Mouse (Mus musculus) midbrain, embryonic 10.5 days (tissue): ENCODE results near the gene Klk9. TPM values are rescaled to one million over a fixed set of nuclear protein-coding genes. Genes with fewer than 3 reads are reported as not detected.

ENCODE experiments used
- DNase-seq: peaks from one replicate; pipeline ENCODE4 v3.0.0-alpha.2; 2017; ENCODE audit warnings: low spot score
- H3K27ac ChIP-seq: fragments of 300-500 bp; sonication (generic); replicated peaks from 2 replicates; pipeline ENCODE4 v1.5.1; 2016; ENCODE audit warnings: mild to moderate bottlenecking
- H3K27me3 ChIP-seq: fragments of 300-500 bp; sonication (generic); 2 replicates; pipeline ENCODE4 v1.6.1; 2016; ENCODE audit warnings: low read depth, mild to moderate bottlenecking; ENCODE audit not compliant: poor library complexity, severe bottlenecking
- H3K36me3 ChIP-seq: fragments of 300-500 bp; sonication (generic); 2 replicates; pipeline ENCODE4 v1.6.1; 2016; ENCODE audit warnings: mild to moderate bottlenecking, moderate library complexity
- H3K4me1 ChIP-seq: fragments of 300-500 bp; sonication (generic); 2 replicates; pipeline ENCODE4 v1.6.1; 2016
- H3K4me3 ChIP-seq: fragments of 300-500 bp; sonication (generic); 2 replicates; pipeline ENCODE4 v1.5.1; 2016; ENCODE audit warnings: mild to moderate bottlenecking, moderate library complexity
- H3K9me3 ChIP-seq: fragments of 300-500 bp; sonication (generic); replicated peaks from 2 replicates; pipeline ENCODE4 v1.6.1; 2016; ENCODE audit warnings: mild to moderate bottlenecking
- WGBS: fragments of 180-500 bp; shearing (Covaris S2); methylation state at CpG from one replicate; pipeline ENCODE4 v1.1.7; 2016; 5-methylcytosine and 5-hydroxymethylcytosine counted together
- polyA plus RNA-seq: library from polyadenylated mRNA; unstranded; fragments of >200 nt; fragmentation: Nextera tagmentation; extraction: Ambion mirVana; gene quantifications from 2 replicates; pipeline ENCODE4 v1.2.1, GENCODE M21; 2016

The Klk9 gene
- polyA plus RNA-seq, 1 experiment from 2014 or later, result not detected

DNA sequence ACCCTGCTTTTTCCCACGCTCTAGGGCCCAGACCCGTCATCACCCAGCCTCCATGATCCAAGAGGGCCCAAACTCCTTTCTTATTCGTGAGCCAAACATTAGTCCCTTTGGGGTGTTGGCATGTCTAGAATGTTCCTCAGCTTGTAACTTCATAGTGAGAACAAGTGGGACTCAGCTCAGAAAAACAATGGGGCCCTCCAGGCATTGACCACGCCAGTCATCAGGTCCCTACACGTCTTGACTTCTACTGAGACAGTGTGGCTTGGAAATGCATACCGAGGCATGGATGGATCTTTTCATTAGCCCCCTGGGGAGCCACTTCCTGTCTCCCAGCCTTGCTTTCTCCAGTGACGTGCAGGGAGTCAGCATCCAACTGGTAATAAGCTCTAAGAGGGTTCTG lies 8.2 kb downstream of the Klk9 start:
- WGBS, result 79% methylated on average over 7 of the region's 7 CpGs
- no peaks in the 10 kb centered on the region for H3K9me3 ChIP-seq
- H3K4me1 ChIP-seq, result peaks cover 22% of the 10 kb centered on the region

DNA sequence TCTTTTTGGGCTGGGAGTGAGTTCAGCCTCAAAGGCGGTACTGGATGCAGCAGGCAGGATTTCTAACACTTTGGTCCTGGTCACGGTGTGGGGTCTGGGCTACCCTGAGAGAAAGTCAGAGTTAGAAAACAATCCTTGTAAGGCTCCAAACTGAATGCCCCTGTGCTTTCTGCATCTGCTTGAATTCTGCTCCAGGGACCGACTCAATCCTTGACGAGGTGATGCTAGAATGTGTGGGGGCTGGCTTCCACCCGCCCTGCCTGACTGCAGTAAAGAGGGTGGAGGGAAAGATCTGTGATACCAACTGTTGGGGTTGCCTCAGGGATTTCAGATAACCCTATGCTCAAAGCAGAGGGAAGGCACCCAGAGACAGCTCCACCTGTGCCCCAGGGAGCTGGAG lies 19.3 kb downstream of the Klk9 start, which contains the start of gene Klk7:
Klk7 (plus strand) TSS at position 301 of the 400 bp plus-strand sequence.
- no peaks in the 10 kb centered on the region for H3K4me1 ChIP-seq
- no peak for DNase-seq
- no peak within 1 kb of the TSS for H3K27ac ChIP-seq
- no peaks in the 10 kb centered on the region for H3K27me3 ChIP-seq
- WGBS, result 60% methylated on average over 5 of the region's 5 CpGs
- no peaks in the 10 kb centered on the region for H3K9me3 ChIP-seq
- H3K4me3 ChIP-seq, result no peak within 1 kb of the TSS
- H3K36me3 ChIP-seq, result no peaks in the 10 kb centered on the region

More for the DNA sequence above, 8.2 kb downstream of the Klk9 start:
- H3K27me3 ChIP-seq, result peaks cover 40% of the 10 kb centered on the region
- no peak for DNase-seq
- H3K4me3 ChIP-seq, result no peak overlapping the region
- H3K27ac ChIP-seq, result no peak overlapping the region
- no peaks in the 10 kb centered on the region for H3K36me3 ChIP-seq

DNA sequence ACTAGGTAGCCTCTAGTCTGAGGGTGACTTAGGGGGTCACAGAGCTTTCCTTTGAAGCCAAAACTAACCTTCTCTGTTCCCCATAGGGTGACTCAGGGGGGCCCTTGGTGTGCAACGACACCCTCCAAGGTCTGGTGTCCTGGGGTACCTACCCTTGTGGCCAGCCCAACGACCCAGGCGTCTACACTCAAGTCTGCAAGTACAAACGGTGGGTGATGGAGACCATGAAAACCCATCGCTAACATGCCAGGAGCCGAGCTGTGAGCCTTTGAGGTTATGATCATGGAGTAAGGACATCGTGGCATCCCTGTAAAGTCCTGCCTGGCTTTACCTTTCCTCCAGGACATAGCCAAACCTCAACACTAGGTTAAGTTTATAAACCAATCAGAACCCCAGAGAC lies 23.5 kb downstream of the Klk9 start:
- 87% methylated on average over 7 of the region's 7 CpGs for WGBS
- DNase-seq, result no peak
- H3K4me3 ChIP-seq, result no peak overlapping the region
- no peaks in the 10 kb centered on the region for H3K27me3 ChIP-seq
- no peaks in the 10 kb centered on the region for H3K9me3 ChIP-seq
- no peak overlapping the region for H3K27ac ChIP-seq
- no peaks in the 10 kb centered on the region for H3K36me3 ChIP-seq
- H3K4me1 ChIP-seq, result no peaks in the 10 kb centered on the region

DNA sequence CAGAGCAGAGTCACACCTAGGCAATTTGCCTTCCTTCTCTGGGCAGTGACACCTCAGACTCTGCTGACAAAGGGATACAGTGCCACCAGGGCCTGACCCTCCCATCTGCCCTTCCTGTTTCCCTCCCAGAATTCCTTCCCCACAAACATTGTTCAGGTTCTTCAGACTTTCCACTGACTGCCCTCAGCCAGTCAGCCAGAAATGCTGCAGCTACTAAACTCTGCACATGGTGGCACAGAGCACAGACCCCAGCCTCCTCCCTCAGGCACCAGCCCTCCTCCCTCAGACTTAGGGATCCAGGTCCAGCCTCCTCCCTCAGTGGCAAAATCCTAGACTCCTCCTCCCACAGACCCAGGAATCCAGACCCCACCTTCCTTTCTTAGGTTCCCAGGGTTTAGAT lies 25.1 kb downstream of the Klk9 start:
- Histone ChIP-seq H3K27ac (no peak overlapping the region), H3K36me3 (no peaks in the 10 kb centered on the region), H3K9me3 (no peaks in the 10 kb centered on the region), H3K27me3 (no peaks in the 10 kb centered on the region), H3K4me1 (no peaks in the 10 kb centered on the region), H3K4me3 (no peak overlapping the region)
- DNase-seq, result no peak

DNA sequence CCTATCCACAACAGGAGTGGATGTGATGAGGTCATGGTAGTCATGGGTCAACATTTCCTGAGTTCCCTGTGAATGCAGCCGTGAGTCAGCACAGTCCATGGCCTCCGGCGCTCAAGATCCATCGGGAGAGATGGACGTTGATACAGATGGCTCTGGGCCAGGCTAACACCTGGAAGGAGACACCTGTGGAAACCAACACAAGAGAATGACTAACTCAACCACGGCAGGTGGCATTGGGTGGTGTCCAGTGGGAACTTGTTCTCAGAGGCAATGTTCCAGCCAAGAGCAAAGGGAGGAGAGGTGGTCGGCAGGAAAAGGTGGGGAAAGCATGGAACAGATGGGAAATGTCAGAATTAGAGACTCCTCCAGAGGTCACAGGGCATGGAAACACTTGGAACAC lies 29.9 kb downstream of the Klk9 start:
- Histone ChIP-seq H3K9me3 (no peaks in the 10 kb centered on the region), H3K4me1 (no peaks in the 10 kb centered on the region), H3K36me3 (no peaks in the 10 kb centered on the region), H3K27ac (no peak overlapping the region), H3K4me3 (no peak overlapping the region), H3K27me3 (no peaks in the 10 kb centered on the region)
- DNase-seq, result no peak
- WGBS, result 91% methylated on average over 7 of the region's 7 CpGs

DNA sequence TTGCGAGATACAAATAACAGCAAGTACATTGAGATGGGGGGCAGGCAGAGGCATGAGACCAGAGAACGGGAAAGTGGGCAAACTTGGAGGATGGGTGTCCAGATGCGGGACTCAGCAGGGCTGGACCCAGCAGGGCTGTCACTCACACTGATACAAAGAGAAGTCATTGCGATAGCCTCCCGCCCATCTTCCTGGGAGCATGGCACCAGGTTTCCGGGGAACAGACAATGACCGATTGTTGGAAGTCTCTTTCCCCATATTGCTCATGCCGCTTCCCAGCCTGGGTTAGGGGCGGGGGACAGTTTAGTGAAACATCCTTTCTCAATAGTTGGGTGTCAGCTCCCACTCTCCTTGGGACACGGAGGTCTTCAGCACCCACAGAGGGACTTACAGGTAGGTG lies 32.5 kb downstream of the Klk9 start, which contains the start of gene Klk6:
Klk6 (plus strand) TSS at position 301 of the 400 bp plus-strand sequence.
- no peak within 1 kb of the TSS for H3K27ac ChIP-seq
- no peaks in the 10 kb centered on the region for H3K4me1 ChIP-seq
- H3K9me3 ChIP-seq, result 0 out of 2 replicates have a peak, but pooled peaks cover 3% of the 10 kb centered on the region
- H3K27me3 ChIP-seq, result no peaks in the 10 kb centered on the region
- H3K36me3 ChIP-seq, result no peaks in the 10 kb centered on the region
- WGBS, result 84% methylated on average over 10 of the region's 10 CpGs
- no peak for DNase-seq
- no peak within 1 kb of the TSS for H3K4me3 ChIP-seq

DNA sequence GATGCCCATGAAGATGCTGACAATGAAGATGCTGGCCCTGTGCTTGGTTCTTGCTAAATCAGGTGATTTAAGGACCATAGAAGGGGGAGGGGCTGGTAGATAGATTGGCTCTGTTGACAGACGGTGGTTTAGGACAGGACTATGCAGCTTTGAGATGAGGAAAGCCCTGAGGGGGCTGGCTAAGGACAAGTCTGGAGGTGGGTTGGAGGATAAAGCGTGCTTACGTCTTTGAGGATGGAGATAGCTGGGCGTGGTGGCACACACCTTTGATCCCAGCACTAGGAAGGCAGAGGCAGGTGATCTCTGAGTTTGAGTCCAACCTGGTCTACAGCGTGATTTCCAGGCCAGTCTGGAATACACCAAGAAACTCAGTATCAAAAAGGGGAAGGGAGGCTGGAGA lies 34.4 kb downstream of the Klk9 start:
- Histone ChIP-seq H3K9me3 (0 out of 2 replicates have a peak, but pooled peaks cover 3% of the 10 kb centered on the region), H3K27me3 (no peaks in the 10 kb centered on the region), H3K36me3 (no peaks in the 10 kb centered on the region), H3K4me3 (no peak overlapping the region), H3K27ac (no peak overlapping the region), H3K4me1 (no peaks in the 10 kb centered on the region)
- DNase-seq, result no peak
- 88% methylated on average over 5 of the region's 5 CpGs for WGBS

DNA sequence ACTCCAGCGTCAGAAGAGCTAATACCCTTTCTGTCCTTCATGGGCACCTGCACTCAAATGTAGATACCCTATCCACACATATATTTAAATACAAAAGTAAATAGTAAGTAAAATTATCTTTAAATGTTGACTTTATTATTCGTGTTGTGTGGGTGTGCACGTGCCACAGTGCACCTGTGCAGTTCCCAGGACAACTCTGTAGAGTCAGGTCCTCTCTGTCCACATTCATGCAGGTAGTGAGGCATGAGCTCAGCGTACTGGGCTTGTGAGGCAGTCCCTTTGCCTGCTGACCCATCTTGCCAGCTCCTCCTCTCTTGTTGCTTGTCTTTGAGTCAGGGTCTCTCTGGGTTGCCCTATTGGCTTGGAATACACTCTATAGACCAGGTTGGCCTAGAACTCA lies 36.0 kb downstream of the Klk9 start:
- Histone ChIP-seq H3K9me3 (0 out of 2 replicates have a peak, but pooled peaks cover 3% of the 10 kb centered on the region), H3K4me3 (no peak overlapping the region), H3K27me3 (no peaks in the 10 kb centered on the region), H3K27ac (no peak overlapping the region), H3K4me1 (no peaks in the 10 kb centered on the region), H3K36me3 (no peaks in the 10 kb centered on the region)
- DNase-seq, result no peak
- WGBS, result 85% methylated on average over 4 of the region's 4 CpGs

DNA sequence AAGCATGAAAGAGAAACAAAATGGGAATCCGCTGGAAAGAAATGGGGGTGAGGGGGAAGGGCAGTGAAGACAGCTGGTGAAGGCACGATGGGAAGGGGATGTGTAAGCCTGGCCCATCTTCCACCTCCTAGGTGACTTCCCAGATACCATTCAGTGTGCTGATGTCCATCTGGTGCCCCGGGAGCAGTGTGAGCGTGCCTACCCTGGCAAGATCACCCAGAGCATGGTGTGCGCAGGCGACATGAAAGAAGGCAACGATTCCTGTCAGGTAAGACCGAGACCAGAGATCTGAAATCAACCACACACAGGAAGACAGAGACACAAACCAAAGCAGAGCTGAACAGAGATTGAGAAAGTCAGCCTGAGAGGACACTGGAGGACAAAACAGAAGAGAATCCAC lies 37.3 kb downstream of the Klk9 start:
- Histone ChIP-seq H3K9me3 (0 out of 2 replicates have a peak, but pooled peaks cover 3% of the 10 kb centered on the region), H3K4me1 (no peaks in the 10 kb centered on the region), H3K27me3 (no peaks in the 10 kb centered on the region), H3K4me3 (no peak overlapping the region), H3K27ac (no peak overlapping the region), H3K36me3 (no peaks in the 10 kb centered on the region)
- WGBS, result 91% methylated on average over 8 of the region's 8 CpGs
- DNase-seq, result no peak

DNA sequence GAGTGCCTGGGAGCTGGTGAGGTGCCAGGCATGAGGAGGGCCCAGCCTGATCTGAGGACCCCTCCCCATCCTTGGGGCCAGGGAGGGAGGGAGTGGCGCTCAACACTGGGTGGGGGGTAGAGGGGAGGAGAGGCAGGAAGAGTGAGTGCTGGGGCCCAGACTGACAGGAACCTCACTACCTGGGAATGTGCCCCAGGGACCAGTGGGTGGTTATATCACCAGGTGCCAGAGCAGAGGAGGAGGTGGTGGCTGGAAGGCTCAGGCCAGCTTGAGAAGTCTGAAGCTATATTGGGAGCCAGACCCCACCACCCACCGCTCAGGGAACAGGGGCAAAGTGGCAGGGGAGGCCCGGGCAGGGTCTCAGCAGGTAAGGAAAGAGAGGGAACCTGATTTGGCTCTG lies 50.0 kb downstream of the Klk9 start, which contains the start of gene Klk5:
Klk5 (plus strand) TSS at position 271 of the 400 bp plus-strand sequence.
- no peaks in the 10 kb centered on the region for H3K36me3 ChIP-seq
- no peaks in the 10 kb centered on the region for H3K27me3 ChIP-seq
- H3K4me1 ChIP-seq, result no peaks in the 10 kb centered on the region
- no peak within 1 kb of the TSS for H3K4me3 ChIP-seq
- DNase-seq, result no peak
- no peak within 1 kb of the TSS for H3K27ac ChIP-seq
- no peaks in the 10 kb centered on the region for H3K9me3 ChIP-seq
- 47% methylated on average over 3 of the region's 3 CpGs for WGBS

DNA sequence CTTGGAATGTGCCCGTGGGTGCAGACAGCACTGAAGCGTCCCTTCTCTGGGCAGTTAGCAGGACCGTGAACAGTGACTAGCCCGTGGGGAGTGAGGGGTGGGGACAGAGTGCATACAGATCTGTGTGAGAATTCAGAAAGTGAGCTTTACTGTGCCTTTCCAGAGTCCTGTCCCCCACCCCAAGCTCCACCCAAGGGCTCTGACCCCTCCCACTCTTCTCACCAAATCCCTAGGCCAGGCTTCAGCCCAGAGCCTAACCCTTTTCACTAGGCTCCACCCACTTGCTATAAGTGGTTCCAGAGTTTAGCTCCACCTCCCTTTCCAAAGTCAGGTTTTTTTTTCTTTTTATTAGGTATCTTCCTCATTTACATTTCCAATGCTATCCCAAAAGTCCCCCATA lies 52.1 kb downstream of the Klk9 start:
- Histone ChIP-seq H3K27me3 (no peaks in the 10 kb centered on the region), H3K36me3 (no peaks in the 10 kb centered on the region), H3K27ac (no peak overlapping the region), H3K4me3 (no peak overlapping the region), H3K9me3 (no peaks in the 10 kb centered on the region), H3K4me1 (no peaks in the 10 kb centered on the region)
- WGBS, result 87% methylated on average over 4 of the region's 4 CpGs
- DNase-seq, result no peak

Other genes starting within 250 kb of the Klk9 start
- gene Cd33, start 247.5 kb upstream of the Klk9 start, polyA plus RNA-seq, result 0.83 and 1.0 TPM in 2 replicates
- gene Zfp658, start 229.6 kb upstream of the Klk9 start, polyA plus RNA-seq, result 4.7 and 5.9 TPM in 2 replicates
- 14.6 and 16.6 TPM in 2 replicates for gene Zfp719, start 212.3 kb upstream of the Klk9 start, polyA plus RNA-seq
- 0.87 and 1.6 TPM in 2 replicates for gene Zfp819, start 184.7 kb upstream of the Klk9 start, polyA plus RNA-seq
- not detected in 2 replicates for gene Ceacam18, start 157.2 kb upstream of the Klk9 start, polyA plus RNA-seq
- gene Siglece, start 131.7 kb upstream of the Klk9 start, polyA plus RNA-seq, result 0.16 and 0.66 TPM in 2 replicates
- gene Ctu1, start 119.9 kb upstream of the Klk9 start, polyA plus RNA-seq, result 17.4 and 17.5 TPM in 2 replicates
- not detected in 2 replicates for gene Klk14, start 101.5 kb upstream of the Klk9 start, polyA plus RNA-seq
- 0.21 and 0.33 TPM in 2 replicates for gene Klk13, start 79.3 kb upstream of the Klk9 start, polyA plus RNA-seq
- gene Klk12, start 23.0 kb upstream of the Klk9 start, polyA plus RNA-seq, result not detected in 2 replicates
- gene Klk11, start 17.3 kb upstream of the Klk9 start, polyA plus RNA-seq, result not detected in 2 replicates
- gene Klk10, start 10.9 kb upstream of the Klk9 start, polyA plus RNA-seq, result 0.19 and 0.36 TPM in 2 replicates
- gene Klk8, start 5.7 kb downstream of the Klk9 start, polyA plus RNA-seq, result 9.5 and 10.0 TPM in 2 replicates
- not detected in 2 replicates for gene Klk7, start 19.4 kb downstream of the Klk9 start, polyA plus RNA-seq
- not detected in 2 replicates for gene Klk6, start 32.6 kb downstream of the Klk9 start, polyA plus RNA-seq
- gene Klk5, start 50.1 kb downstream of the Klk9 start, polyA plus RNA-seq, result 0.17 TPM in 1 of 2 replicates, not detected in the other
- gene Klk4, start 89.3 kb downstream of the Klk9 start, polyA plus RNA-seq, result not detected in 2 replicates
- not detected in 2 replicates for gene Klk15, start 141.8 kb downstream of the Klk9 start, polyA plus RNA-seq
- gene Klk1b8, start 158.8 kb downstream of the Klk9 start, polyA plus RNA-seq, result not detected in 2 replicates
- gene Klk1b1, start 174.9 kb downstream of the Klk9 start, polyA plus RNA-seq, result not detected in 2 replicates
- not detected in 2 replicates for gene Klk1b9, start 184.2 kb downstream of the Klk9 start, polyA plus RNA-seq
- gene Klk1b11, start 204.0 kb downstream of the Klk9 start, polyA plus RNA-seq, result not detected in 2 replicates
- gene Klk1b26, start 220.3 kb downstream of the Klk9 start, polyA plus RNA-seq, result not detected in 2 replicates